Mouse (Mus musculus) spleen, adult 12 weeks (tissue): ENCODE results near the gene Art3.

ENCODE experiments used
- DNase-seq: peaks from one replicate; pipeline ENCODE4 v3.0.0; 2022; ENCODE audit warnings: low spot score

Gene Art3

GRCm38 (mm10) chr5:92413982-92414375, 82.4 kb downstream of the Art3 start:
- DNase-seq: no peak

GRCm38 (mm10) chr5:92424126-92424525, 92.5 kb downstream of the Art3 start:
- no peak for DNase-seq

GRCm38 (mm10) chr5:92430723-92431122, 99.1 kb downstream of the Art3 start:
- no peak for DNase-seq

- no peak for DNase-seq
Measured at GRCm38 (mm10) chr5:92431611-92432010, 100.0 kb downstream of the Art3 start.

- no peak for DNase-seq
Measured at GRCm38 (mm10) chr5:92434070-92434469, 102.4 kb downstream of the Art3 start.

GRCm38 (mm10) chr5:92434571-92434985, 103.0 kb downstream of the Art3 start:
- no peak for DNase-seq

GRCm38 (mm10) chr5:92435025-92435584, 103.5 kb downstream of the Art3 start, which contains the start of gene Nup54:
TSS of gene Nup54 (minus strand) at chr5:92435219.
- peak; percentile 92 for DNase-seq

GRCm38 (mm10) chr5:92438540-92438939, 106.9 kb downstream of the Art3 start:
- DNase-seq: no peak

GRCm38 (mm10) chr5:92441494-92441893, 109.9 kb downstream of the Art3 start:
- DNase-seq: no peak

GRCm38 (mm10) chr5:92442914-92443313, 111.3 kb downstream of the Art3 start:
- DNase-seq: no peak

- no peak for DNase-seq
Measured at GRCm38 (mm10) chr5:92445016-92445415, 113.4 kb downstream of the Art3 start.

- DNase-seq: no peak
Measured at GRCm38 (mm10) chr5:92446736-92447135, 115.1 kb downstream of the Art3 start.

- DNase-seq: no peak
Measured at GRCm38 (mm10) chr5:92452876-92453275, 121.2 kb downstream of the Art3 start.

GRCm38 (mm10) chr5:92457410-92457809, 125.8 kb downstream of the Art3 start:
- DNase-seq: no peak

GRCm38 (mm10) chr5:92458726-92459125, 127.1 kb downstream of the Art3 start:
- no peak for DNase-seq

- peak; percentile 37 for DNase-seq
Measured at GRCm38 (mm10) chr5:92461321-92461720, 129.7 kb downstream of the Art3 start.
